Mouse (Mus musculus) myocyte (in vitro differentiated cells): Measurements from ENCODE around the gene Ipcef1.

ENCODE experiments used
- E2F4 ChIP-seq: IDR thresholded peaks from one replicate; pipeline ENCODE4 v1.6.1; 2011; ENCODE audit warnings: mild to moderate bottlenecking, control low read depth, moderate library complexity; ENCODE audit not compliant: insufficient read depth
- MAX ChIP-seq: IDR thresholded peaks from one replicate; pipeline ENCODE4 v1.6.1; 2011; ENCODE audit warnings: low read depth, mild to moderate bottlenecking, control low read depth
- MYOG ChIP-seq, 3 experiments: IDR thresholded peaks; one replicate each; pipeline ENCODE4 v1.6.1; 2011; ENCODE audit warnings: control low read depth in 2 of 3, low read depth in 2 of 3, mild to moderate bottlenecking in 2 of 3; ENCODE audit not compliant: insufficient read length in 2 of 3, control insufficient read depth in 1 of 3, insufficient read depth in 1 of 3
- POLR2A ChIP-seq: IDR thresholded peaks from one replicate; pipeline ENCODE4 v1.6.1; 2011; ENCODE audit warnings: low read depth, mild to moderate bottlenecking, control low read depth, moderate library complexity; ENCODE audit not compliant: insufficient read length
- POLR2AphosphoS2 ChIP-seq: IDR thresholded peaks from one replicate; pipeline ENCODE4 v1.6.1; 2011; ENCODE audit warnings: low read depth, control low read depth; ENCODE audit not compliant: insufficient read length
- SRF ChIP-seq: IDR thresholded peaks from one replicate; pipeline ENCODE4 v1.6.1; 2011; ENCODE audit warnings: low read depth; ENCODE audit not compliant: control insufficient read depth, insufficient read length
- USF1 ChIP-seq: IDR thresholded peaks from one replicate; pipeline ENCODE4 v1.6.1; 2011; ENCODE audit warnings: low read depth, mild to moderate bottlenecking, control low read depth, moderate library complexity

DNA sequence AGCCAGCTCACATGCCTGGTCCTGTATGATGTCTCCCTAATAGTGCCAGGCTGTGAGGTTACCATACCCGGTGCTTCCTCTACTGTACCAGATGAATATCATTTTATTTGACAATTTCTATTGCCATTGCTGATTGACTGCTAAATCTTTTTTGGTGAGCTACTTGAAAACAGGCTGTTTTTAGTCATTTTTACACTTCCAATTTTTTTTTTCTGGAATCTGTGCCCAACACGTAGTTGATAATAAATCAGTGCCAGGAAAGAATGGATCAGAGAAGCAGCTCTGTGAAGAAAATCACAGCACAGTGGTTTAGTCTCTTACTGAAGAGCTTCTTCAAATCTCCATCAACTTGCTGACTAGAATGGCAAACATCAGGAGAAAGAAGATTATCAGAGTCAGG is 125.6 kb downstream of the Ipcef1 start:
- TF ChIP-seq USF1 (no peak), SRF (no peak), POLR2AphosphoS2 (no peak), MAX (no peak), POLR2A (no peak), E2F4 (no peak), MYOG (IDR thresholded peaks at IDR 0.05; ENCODE audit: control insufficient read depth in 1 of 3, insufficient read depth in 1 of 3, insufficient read length in 2 of 3, low read depth in 2 of 3) (no peak)
